Mouse (Mus musculus) CD4-positive, CD25-positive, alpha-beta regulatory T cell, adult 2 months (primary cell): Measurements from ENCODE around the gene Slc25a10.

ENCODE experiments used
- DNase-seq: peaks from one replicate; pipeline ENCODE4 v3.0.0-alpha.2; 2012; ENCODE audit warnings: low read depth, low spot score

Slc25a10 gene

GRCm38 (mm10) chr11:120539285-120540014 is 47.8 kb downstream of the Slc25a10 start:
- DNase-seq = no peak

GRCm38 (mm10) chr11:120541907-120542306 is 50.3 kb downstream of the Slc25a10 start:
- DNase-seq = peak; percentile 26

GRCm38 (mm10) chr11:120542376-120542775 is 50.7 kb downstream of the Slc25a10 start:
- no peak for DNase-seq

GRCm38 (mm10) chr11:120545964-120546363 is 54.3 kb downstream of the Slc25a10 start:
- DNase-seq = no peak

GRCm38 (mm10) chr11:120547469-120547868 is 55.8 kb downstream of the Slc25a10 start:
- DNase-seq = peak; percentile 36

- no peak for DNase-seq
Measured at GRCm38 (mm10) chr11:120548214-120548613, 56.6 kb downstream of the Slc25a10 start.

GRCm38 (mm10) chr11:120548786-120549167 is 57.1 kb downstream of the Slc25a10 start:
- DNase-seq = no peak
